Mouse (Mus musculus) left cerebral cortex, adult 8-10 months (tissue): ENCODE results near the gene Alkbh6. TPM values are rescaled to one million over a fixed set of nuclear protein-coding genes. Genes with fewer than 3 reads are reported as not detected.
A peak's percentile ranks its signal among the peaks of the same experiment; 100 is the strongest.

ENCODE experiments used
- DNase-seq, 2 experiments: peaks; one replicate each; pipeline ENCODE4 v3.0.0; 2022; ENCODE audit warnings: low spot score in 2 of 2
- total RNA-seq, 4 experiments: library from RNA; stranded (reverse); gene quantifications; 2 replicates each; pipeline ENCODE4 v1.2.4; 2022

The Alkbh6 gene
- total RNA-seq, 4 experiments from 2014 or later, result 60.6 to 74.5 (median 62.8) TPM

DNA sequence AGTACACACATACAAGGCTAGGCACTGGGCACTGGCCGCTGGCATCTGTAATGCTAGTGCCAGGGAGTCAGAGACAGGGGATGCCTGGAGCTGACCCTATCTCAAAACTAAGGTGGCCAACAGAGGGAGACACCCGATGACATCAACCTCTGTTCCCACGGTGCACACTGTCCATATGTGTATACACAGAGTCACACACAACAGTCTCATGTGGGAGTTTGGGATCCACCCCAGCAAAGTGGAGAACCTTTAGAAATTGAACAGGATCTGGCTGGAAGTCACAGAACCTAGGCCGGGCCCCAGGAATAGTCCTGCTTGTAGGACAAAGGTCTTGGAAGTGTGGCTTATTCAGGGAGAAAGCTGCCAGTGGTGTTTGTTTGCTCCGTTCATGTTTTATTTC lies 14.2 kb upstream of the Alkbh6 start:
- no peak for DNase-seq

DNA sequence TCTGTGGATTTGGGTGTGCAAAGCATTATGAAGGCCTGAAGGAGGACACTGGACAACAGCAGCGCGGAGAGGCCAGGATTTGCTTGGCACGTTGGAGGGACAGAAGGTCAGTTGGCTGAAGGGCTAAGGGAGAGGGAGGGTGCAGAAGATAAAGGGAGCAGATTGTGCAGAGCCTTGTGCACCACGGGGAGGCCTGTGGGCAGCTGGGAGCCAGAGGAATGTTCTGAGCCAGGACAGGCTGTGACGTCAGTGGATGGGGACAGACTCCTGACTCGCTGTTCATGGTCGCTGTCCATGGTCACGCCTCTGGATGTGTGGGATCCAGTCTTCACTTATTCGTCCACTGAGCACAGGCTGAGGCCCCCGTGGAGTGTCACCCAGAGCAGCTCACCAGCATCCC lies 13.4 kb upstream of the Alkbh6 start:
- peak in 1 of 2 experiments; percentile 49 for DNase-seq

- no peak for DNase-seq
These were observed 11.7 kb upstream of the Alkbh6 start for GRCm38 (mm10) chr7:30296816-30297215.

- DNase-seq, result no peak
These were observed 11.3 kb upstream of the Alkbh6 start for GRCm38 (mm10) chr7:30297266-30297665.

DNA sequence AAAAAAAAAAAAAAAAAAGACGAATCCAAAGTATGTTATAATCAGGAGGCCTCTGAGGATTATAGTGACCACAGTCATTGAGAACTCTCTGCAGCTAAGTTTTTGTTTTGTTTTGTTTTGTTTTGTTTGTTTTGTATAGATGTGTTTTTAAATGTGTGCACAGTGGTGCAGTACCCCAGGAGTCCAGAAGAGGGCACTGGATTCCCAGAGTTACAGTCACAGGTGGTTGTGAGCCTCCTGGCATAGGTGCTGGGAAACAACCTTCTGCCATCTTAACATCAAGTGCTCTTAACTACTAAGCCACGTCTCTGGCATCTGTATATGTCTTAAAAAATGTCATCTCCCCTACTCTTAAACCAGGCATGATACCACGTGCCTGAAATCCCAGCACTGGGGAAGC lies 7.6 kb upstream of the Alkbh6 start:
- no peak for DNase-seq

DNA sequence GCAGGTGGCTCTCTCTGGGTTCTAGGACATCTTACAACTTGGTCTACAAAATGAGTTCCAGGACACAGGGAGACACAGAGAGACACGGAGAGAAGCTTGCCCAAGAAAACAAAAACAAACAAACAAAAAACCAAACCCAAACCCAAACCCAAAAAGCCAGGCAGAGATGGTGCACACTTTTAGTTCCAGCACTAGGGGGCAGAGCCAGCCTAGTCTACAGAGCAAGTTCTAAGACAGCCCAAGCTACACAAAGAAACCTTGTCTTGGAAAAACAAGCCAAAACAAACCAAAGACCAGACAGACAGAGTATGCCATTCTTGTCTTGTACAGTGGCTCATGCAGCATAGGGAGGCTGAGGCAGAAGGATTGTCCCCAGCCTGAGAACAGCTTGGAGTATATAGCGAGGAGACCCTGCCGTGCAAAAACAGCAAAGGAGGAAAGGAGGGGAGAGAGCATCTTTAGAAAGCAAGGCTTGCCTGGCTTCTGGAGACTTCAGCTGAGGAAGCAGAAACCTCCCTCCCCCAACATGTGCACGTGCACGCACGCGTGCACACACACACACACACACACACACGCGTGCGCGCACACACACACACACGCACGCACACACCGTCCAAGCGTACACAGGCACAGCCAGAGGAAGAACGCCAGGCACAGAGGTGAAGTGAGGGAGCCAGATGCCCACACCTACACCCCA lies 2.3 kb upstream of the Alkbh6 start:
- DNase-seq, result no peak

DNA sequence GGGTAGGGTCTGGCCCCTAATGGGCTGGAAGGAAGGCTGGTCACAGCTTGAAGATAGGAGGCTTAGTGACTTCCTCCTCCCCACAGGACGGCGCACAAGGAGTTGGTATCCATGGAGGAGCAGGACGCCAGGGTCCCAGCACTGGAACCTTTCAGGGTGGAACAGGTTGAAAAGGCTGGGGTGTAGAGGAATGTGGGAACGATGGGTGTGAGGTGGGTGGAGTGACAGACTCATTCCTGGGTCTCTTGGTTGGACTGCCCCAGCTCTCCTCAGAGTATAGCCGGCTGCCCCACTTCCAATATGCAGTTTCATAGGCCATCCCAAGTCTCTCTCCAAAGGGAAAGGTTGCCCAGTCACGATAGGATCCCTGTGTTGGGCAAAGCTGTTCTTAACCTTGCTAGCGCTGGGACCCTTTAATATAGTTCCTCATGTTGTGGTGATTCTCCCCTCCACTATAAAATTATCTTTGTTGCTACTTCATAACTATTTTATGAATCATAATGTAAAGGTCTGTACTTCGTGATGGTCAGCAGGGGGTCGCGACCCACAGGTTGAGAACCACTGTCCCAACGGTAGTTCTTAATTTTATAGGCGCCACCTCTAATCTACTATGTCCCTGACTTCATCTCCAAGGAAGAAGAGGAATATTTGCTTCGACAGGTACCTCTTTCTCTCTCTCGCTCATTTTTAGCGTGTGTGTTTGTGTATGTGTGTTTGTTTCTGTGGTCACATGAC lies 1.0 kb downstream of the Alkbh6 start:
- DNase-seq, result no peak

- DNase-seq, result no peak
These were observed 1.6 kb downstream of the Alkbh6 start for GRCm38 (mm10) chr7:30310136-30310535.

GRCm38 (mm10) chr7:30313666-30314320 lies 5.3 kb downstream of the Alkbh6 start:
- no peak for DNase-seq

DNA sequence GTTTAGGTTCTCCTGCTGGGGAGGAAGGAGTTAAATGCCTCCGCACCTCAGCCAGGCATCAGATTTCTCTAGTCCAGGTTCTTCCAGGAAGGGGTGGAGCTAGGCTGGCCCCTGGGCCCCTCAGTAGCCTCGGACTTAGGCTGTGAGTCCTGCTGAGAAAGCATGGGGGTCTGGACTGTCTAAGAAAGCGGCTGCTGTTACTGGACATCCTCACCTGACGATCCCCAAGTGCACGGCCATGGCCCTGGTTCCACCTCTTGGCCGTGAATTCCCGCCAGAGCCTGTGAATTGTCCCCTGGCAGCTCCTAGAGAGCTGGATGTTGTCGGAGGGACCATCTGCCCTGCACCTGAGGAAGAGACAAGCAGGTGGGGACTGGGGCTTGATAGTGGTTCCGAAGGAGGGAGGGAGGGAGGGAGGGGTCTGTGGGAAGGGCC lies 6.2 kb downstream of the Alkbh6 start, which contains the start of gene Syne4:
Gene Syne4, plus strand, starts transcription at position 87 of the 435 bp plus-strand sequence.
- no peak for DNase-seq

- no peak for DNase-seq
These were observed 7.3 kb downstream of the Alkbh6 start for GRCm38 (mm10) chr7:30315559-30316529.

DNA sequence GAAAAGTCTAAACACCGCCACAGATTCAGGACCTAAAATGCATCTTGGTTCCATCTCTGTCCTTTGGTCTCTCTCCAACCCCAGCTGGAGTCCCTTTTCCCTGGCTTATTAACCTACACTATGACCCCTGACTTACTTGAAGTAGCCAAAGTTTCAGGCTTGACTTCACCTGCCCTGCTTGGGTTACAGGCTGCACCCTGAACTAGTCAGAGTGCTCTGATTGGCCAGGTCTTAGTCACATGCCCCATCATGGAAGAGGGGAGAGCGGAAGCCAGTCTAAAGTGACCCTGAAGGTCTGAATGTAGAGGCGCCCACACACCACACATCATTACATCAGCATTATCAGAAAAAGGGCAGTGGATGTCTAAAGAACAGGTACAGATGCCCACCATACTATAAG lies 9.6 kb downstream of the Alkbh6 start:
- no peak for DNase-seq

- no peak for DNase-seq
These were observed 12.4 kb downstream of the Alkbh6 start for GRCm38 (mm10) chr7:30320946-30321345.

- peak; percentile 64 to 74 for DNase-seq
These were observed 13.2 kb downstream of the Alkbh6 start, which contains the start of gene E130208F15Rik for GRCm38 (mm10) chr7:30321539-30322284. TSS of gene E130208F15Rik (plus strand) at chr7:30321740.

- peak; percentile 87 to 97 for DNase-seq
These were observed 13.8 kb downstream of the Alkbh6 start for GRCm38 (mm10) chr7:30322285-30322667.

GRCm38 (mm10) chr7:30322865-30323264 lies 14.3 kb downstream of the Alkbh6 start:
- DNase-seq, result no peak

DNA sequence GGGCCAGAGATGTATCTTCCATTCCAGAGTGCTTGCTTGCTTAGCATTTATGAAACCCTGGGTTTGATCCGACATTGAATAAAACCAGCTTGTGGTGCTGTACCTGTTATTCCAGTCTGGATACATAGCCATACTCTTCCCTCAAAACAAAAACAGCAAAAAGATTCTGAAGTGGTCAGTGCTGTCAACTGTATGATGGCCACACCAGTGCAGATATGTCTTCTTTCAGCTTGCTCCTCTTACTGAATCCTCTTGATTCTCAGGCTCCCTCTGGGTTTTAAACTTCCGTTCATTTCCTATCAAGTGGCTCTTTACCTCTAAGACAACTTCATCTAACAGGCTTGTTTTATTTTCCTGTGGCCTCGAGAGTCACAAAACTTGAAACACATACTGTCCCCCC lies 15.3 kb downstream of the Alkbh6 start, which contains the start of gene Sdhaf1:
Gene Sdhaf1, minus strand, starts transcription at position 101 of the 400 bp plus-strand sequence.
- DNase-seq, result no peak

GRCm38 (mm10) chr7:30324300-30324944 lies 15.9 kb downstream of the Alkbh6 start:
- DNase-seq, result peak in 1 of 2 experiments; percentile 77

DNA sequence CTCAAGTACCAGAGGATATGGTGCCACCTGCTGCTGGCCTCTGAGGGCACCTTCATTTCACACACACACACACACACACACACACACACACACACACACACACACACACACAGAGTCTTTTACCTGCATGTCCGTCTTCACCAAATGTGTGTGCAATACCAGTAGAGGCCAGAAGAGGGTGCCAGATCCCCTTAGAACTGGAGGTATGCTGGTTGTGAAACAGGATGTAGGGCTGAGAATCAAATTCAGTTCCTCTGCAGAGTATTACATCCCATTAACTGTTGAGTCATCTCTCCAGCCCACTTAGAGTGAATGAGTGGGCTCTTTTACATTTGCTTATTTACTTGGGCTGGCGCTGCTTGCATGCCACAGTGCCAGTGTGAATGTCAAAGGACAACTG lies 16.8 kb downstream of the Alkbh6 start:
- DNase-seq, result no peak

DNA sequence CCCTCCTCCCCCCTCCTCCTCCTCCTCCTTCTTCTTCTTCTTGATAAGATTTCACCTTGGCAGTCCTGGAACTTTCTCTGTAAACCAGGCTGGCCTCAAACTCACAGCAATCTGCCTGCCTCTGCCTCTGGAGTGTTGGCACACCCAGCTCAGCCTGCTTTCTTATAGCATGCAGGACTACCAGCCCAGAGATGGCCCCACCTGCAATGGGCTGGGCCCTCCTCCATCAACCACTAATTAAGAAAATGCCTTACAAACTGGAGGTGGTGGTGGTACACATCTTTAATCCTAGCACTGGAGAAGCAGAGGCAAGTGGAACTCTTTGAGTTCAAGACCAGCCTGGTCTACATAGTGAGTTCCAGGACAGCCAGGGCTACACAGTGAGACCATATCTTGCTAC lies 17.9 kb downstream of the Alkbh6 start:
- DNase-seq, result no peak
